In genomic region chr5:72855685-72856124, GRCm38 (mm10) we compare ENCODE assay signal across 8 mouse cellular contexts. TPM values are rescaled to one million over a fixed set of nuclear protein-coding genes. Genes with fewer than 3 reads are reported as not detected.
A peak's percentile ranks its signal among the peaks of the same experiment; 100 is the strongest.
DNase-seq lines count a peak whose midpoint lies in the region; ATAC-seq lines count a peak whose summit lies in the region.

No protein-coding gene starts in this region.

- no peaks in the 10 kb centered on the region for H3K36me3 ChIP-seq in embryonic facial prominence, embryonic 12.5 days
- no peaks in the 10 kb centered on the region for H3K36me3 ChIP-seq in embryonic facial prominence, embryonic 10.5 days (replicated peaks)
- no peaks in the 10 kb centered on the region for H3K36me3 ChIP-seq in kidney, embryonic 14.5 days (ENCODE audit: control insufficient read depth, insufficient read depth, low read length)
- H3K36me3 ChIP-seq in limb, embryonic 13.5 days: no peaks in the 10 kb centered on the region

- H3K27ac ChIP-seq in embryonic facial prominence, embryonic 12.5 days: 0 out of 2 replicates have a peak overlapping the region, but pooled peaks have one; percentile 30
- no peak overlapping the region for H3K27ac ChIP-seq in embryonic facial prominence, embryonic 10.5 days (replicated peaks)
- H3K27ac ChIP-seq in kidney, embryonic 14.5 days (ENCODE audit: low read depth, low read length): peak overlapping the region; percentile 10; the same call in 1 of the 2 replicates
- H3K27ac ChIP-seq in limb, embryonic 13.5 days: peak overlapping the region; percentile 29; the same call in 1 of the 2 replicates

- no peak overlapping the region for H3K4me2 ChIP-seq in embryonic facial prominence, embryonic 12.5 days (replicated peaks)
- no peak overlapping the region for H3K4me2 ChIP-seq in kidney, embryonic 14.5 days (replicated peaks; ENCODE audit: low read depth, low read length)
- no peak overlapping the region for H3K4me2 ChIP-seq in limb, embryonic 13.5 days (replicated peaks)

- no peak overlapping the region for H3K4me3 ChIP-seq in embryonic facial prominence, embryonic 12.5 days
- H3K4me3 ChIP-seq in embryonic facial prominence, embryonic 10.5 days: no peak overlapping the region
- H3K4me3 ChIP-seq in kidney, embryonic 14.5 days (ENCODE audit: low read length): no peak overlapping the region
- H3K4me3 ChIP-seq in limb, embryonic 13.5 days: no peak overlapping the region

- WGBS in embryonic facial prominence, embryonic 12.5 days: 26% methylated on average over 3 of the region's 3 CpGs
- 24% methylated on average over 3 of the region's 3 CpGs for WGBS in embryonic facial prominence, embryonic 10.5 days
- WGBS in kidney, embryonic 14.5 days: 20% methylated on average over 3 of the region's 3 CpGs
- WGBS in limb, embryonic 13.5 days: 28% methylated on average over 3 of the region's 3 CpGs

- no peaks in the 10 kb centered on the region for H3K27me3 ChIP-seq in embryonic facial prominence, embryonic 12.5 days
- no peaks in the 10 kb centered on the region for H3K27me3 ChIP-seq in embryonic facial prominence, embryonic 10.5 days (replicated peaks; ENCODE audit: low read depth, poor library complexity, severe bottlenecking)
- no peaks in the 10 kb centered on the region for H3K27me3 ChIP-seq in kidney, embryonic 14.5 days (ENCODE audit: control insufficient read depth, insufficient read depth, low read length)
- H3K27me3 ChIP-seq in limb, embryonic 13.5 days: no peaks in the 10 kb centered on the region

- DNase-seq in embryonic facial prominence, embryonic 10.5 days (ENCODE audit: low spot score): no peak
- peak; percentile 95 to 98 for DNase-seq in cerebellum, postnatal 36 days
- peak; percentile 83 to 93 for DNase-seq in heart, adult 9 months (ENCODE audit: low spot score in 2 of 2)
- DNase-seq in ovary, postnatal 10 days (ENCODE audit: low spot score): peak; percentile 83
- DNase-seq in spleen, postnatal 4 days (ENCODE audit: low spot score in 2 of 2): no peak

- no peaks in the 10 kb centered on the region for H3K9me3 ChIP-seq in embryonic facial prominence, embryonic 12.5 days
- peaks cover 8% of the 10 kb centered on the region; the same call in 1 of the 2 replicates for H3K9me3 ChIP-seq in embryonic facial prominence, embryonic 10.5 days
- peaks cover 10% of the 10 kb centered on the region; the same call in 1 of the 2 replicates for H3K9me3 ChIP-seq in kidney, embryonic 14.5 days (ENCODE audit: control insufficient read depth, low read length)
- peaks cover 11% of the 10 kb centered on the region; the same call in 1 of the 2 replicates for H3K9me3 ChIP-seq in limb, embryonic 13.5 days

- peaks cover 11% of the 10 kb centered on the region for H3K4me1 ChIP-seq in embryonic facial prominence, embryonic 12.5 days
- H3K4me1 ChIP-seq in embryonic facial prominence, embryonic 10.5 days: peaks cover 5% of the 10 kb centered on the region
- H3K4me1 ChIP-seq in kidney, embryonic 14.5 days (ENCODE audit: control insufficient read depth, insufficient read depth, low read length): peaks cover 10% of the 10 kb centered on the region; the same call in 1 of the 2 replicates
- H3K4me1 ChIP-seq in limb, embryonic 13.5 days: peaks cover 25% of the 10 kb centered on the region; the same call in 1 of the 2 replicates

- ATAC-seq in embryonic facial prominence, embryonic 12.5 days (ENCODE audit: insufficient number of reproducible peaks, insufficient read depth, low FRiP score, low TSS enrichment): peak; percentile 30; the same call in 1 of the 2 replicates
- peak; percentile 83 for ATAC-seq in kidney, embryonic 14.5 days (ENCODE audit: low FRiP score, low TSS enrichment)
- ATAC-seq in limb, embryonic 13.5 days (ENCODE audit: low FRiP score, low read depth): peak; percentile 87

- H3K9ac ChIP-seq in embryonic facial prominence, embryonic 12.5 days: no peak overlapping the region
- no peak overlapping the region for H3K9ac ChIP-seq in kidney, embryonic 14.5 days (ENCODE audit: low read depth, low read length)
- no peak overlapping the region for H3K9ac ChIP-seq in limb, embryonic 13.5 days

RNA-seq across cellular contexts. Expression of gene Tec, which starts 12.6 kb away (rescaled TPM):
- polyA plus RNA-seq in embryonic facial prominence, embryonic 12.5 days (2016; fragmentation: Nextera tagmentation; extraction: Ambion mirVana): 3.3 and 5.2 TPM in 2 replicates
- 1.5 and 1.8 TPM in 2 replicates for polyA plus RNA-seq in embryonic facial prominence, embryonic 10.5 days (2016; fragmentation: Nextera tagmentation; extraction: Ambion mirVana)
- 7.8 and 8.9 TPM in 2 replicates for polyA plus RNA-seq in kidney, embryonic 14.5 days (2014; fragmentation: Nextera tagmentation; extraction: Ambion mirVana)
- 5.2 and 5.5 TPM in 2 replicates for polyA plus RNA-seq in limb, embryonic 13.5 days (2015; fragmentation: Nextera tagmentation; extraction: Ambion mirVana)

RNA-seq across cellular contexts. Expression of gene Slain2, which starts 58.4 kb away (rescaled TPM):
- 24.3 and 25.6 TPM in 2 replicates for polyA plus RNA-seq in embryonic facial prominence, embryonic 12.5 days (2016; fragmentation: Nextera tagmentation; extraction: Ambion mirVana)
- polyA plus RNA-seq in embryonic facial prominence, embryonic 10.5 days (2016; fragmentation: Nextera tagmentation; extraction: Ambion mirVana): 15.3 and 16.3 TPM in 2 replicates
- 18.4 and 25.3 TPM in 2 replicates for polyA plus RNA-seq in kidney, embryonic 14.5 days (2014; fragmentation: Nextera tagmentation; extraction: Ambion mirVana)
- 14.7 and 16.0 TPM in 2 replicates for polyA plus RNA-seq in limb, embryonic 13.5 days (2015; fragmentation: Nextera tagmentation; extraction: Ambion mirVana)

Comparison
In these comparisons a context has a peak if more than half of its experiments do, and no peak if none do; other contexts are left out.
1. ATAC-seq: peak in every context shown above with its lines; median percentile 87 in limb, embryonic 13.5 days; 83 in kidney, embryonic 14.5 days; 30 in embryonic facial prominence, embryonic 12.5 days.
2. DNase-seq: peak in cerebellum, postnatal 36 days (2 of 2), heart, adult 9 months (2 of 2) and ovary, postnatal 10 days (single experiment); none in embryonic facial prominence, embryonic 10.5 days (single experiment) and spleen, postnatal 4 days (0 of 2).